Mouse (Mus musculus): ENCODE data around the gene Ephb2. TPM values are rescaled to one million over a fixed set of nuclear protein-coding genes. Genes with fewer than 3 reads are reported as not detected.

The Ephb2 gene
- total RNA-seq, 2 experiments from 2014 or later, result 40.5 to 43.9 TPM

- no peak for DNase-seq (ENCODE audit: low spot score in 2 of 2)
Observed at GRCm38 (mm10) chr4:136706696-136707095, 129.1 kb downstream of the Ephb2 start.

DNA sequence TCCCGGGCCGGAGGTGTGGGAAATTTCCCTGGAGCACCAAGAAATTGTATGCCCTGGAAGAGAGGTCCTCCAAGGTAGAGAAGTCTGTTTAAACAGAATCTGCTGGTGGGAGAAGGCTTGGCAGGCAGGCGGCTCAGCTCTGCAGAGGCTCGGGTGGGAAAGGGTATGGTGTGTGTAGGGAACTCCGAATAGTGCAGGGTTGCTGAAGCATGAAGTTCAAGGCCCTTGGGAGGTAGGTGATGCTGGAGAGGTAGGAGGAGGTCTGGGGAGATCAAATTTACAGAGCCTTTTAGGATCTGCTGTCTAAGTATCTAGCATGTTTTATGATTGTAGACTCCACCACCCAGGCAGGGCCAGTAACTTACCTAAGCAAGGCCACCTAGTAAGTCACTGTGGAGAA lies 130.7 kb downstream of the Ephb2 start:
- DNase-seq (ENCODE audit: low spot score in 2 of 2), result no peak

GRCm38 (mm10) chr4:136704551-136704950 lies 131.2 kb downstream of the Ephb2 start:
- no peak for DNase-seq (ENCODE audit: low spot score in 2 of 2)

- no peak for DNase-seq (ENCODE audit: low spot score in 2 of 2)
Observed at GRCm38 (mm10) chr4:136703351-136703750, 132.4 kb downstream of the Ephb2 start.

GRCm38 (mm10) chr4:136702456-136702855 lies 133.3 kb downstream of the Ephb2 start:
- DNase-seq (ENCODE audit: low spot score in 2 of 2), result peak; percentile 42 to 59

- no peak for DNase-seq (ENCODE audit: low spot score in 2 of 2)
Observed at GRCm38 (mm10) chr4:136701236-136701635, 134.6 kb downstream of the Ephb2 start.

- peak in 1 of 2 experiments; percentile 44 for DNase-seq (ENCODE audit: low spot score in 2 of 2)
Observed at GRCm38 (mm10) chr4:136699084-136699450, 136.7 kb downstream of the Ephb2 start.

DNA sequence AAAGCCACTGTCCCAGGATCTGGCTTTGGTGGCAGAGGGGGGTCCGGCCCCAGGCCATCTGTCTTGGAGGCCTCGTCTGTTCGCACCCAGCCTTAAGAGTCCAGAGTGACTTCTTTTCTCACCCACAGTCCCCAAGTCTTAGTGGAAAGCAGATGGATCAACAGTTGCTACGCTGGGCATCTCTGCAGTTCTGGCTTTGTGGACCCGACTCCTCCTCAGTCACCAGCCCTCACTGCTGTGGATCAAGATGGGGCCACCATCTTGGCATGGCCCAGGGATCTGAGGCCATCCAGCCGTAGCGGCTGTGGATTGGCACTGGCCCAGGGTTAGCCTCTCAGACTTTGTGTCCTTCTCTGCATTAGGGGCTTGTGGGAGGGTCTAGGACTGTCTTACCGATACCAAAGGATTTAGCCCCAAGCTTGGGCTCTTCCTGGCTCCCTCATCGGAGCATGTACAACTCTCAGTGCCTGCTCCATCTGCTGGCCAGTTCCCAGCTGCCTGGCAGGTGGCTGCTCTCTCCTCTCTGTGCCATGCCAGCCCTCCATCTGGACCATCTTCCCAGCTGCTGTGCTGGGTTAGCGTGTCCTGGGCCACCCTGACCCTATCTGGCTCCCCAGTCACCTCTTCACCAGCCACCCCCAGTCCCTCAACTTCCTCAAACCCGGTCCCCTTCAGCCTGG lies 137.2 kb downstream of the Ephb2 start:
- DNase-seq (ENCODE audit: low spot score in 2 of 2), result no peak

DNA sequence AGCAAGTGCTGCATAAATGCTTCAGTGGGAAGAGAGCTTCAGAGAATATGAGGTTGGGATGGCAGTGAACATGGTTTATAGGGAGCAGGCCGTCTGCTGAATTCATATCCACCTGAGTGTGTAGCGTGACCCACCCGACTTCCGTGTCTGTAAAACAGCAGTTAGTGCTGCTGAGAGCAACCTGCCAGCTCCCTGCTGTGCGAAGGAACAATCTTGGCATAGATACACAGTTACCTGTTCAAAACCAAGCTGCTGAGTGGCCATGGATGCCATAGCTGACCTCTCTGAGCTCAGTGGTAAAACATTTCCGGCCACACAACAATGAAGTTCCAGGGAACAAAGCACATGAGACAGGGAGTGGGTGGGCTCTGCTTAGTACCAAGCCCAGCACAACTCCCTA lies 138.5 kb downstream of the Ephb2 start:
- DNase-seq (ENCODE audit: low spot score in 2 of 2), result no peak

DNA sequence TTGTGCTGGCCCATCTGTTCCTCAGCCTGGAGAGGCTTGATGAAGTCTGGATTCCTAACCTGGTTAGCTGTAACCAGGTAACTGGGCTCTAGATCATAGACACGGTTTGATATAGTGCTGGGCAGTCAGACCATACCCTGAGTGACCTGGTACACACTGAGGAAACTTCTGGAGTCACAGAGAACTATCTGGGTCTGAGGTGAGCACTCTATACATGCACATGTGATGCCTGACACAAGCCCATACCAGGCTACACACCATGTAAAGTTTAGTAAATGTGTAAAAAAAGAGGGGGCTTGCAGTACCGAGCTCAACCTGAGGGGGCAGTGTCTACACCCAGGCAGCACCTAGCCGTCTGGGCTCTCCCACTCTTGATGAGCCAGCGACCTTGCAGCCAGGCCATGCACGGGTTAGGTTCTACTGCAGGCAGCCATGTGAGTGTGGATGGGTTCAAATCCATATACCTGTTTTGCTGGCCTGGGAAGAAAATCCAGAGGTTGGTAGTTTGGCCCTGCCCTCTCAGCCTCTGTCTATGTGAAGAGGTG lies 139.3 kb downstream of the Ephb2 start:
- DNase-seq (ENCODE audit: low spot score in 2 of 2), result peak; percentile 42 to 47

GRCm38 (mm10) chr4:136695696-136696095 lies 140.1 kb downstream of the Ephb2 start:
- DNase-seq (ENCODE audit: low spot score in 2 of 2), result no peak

- DNase-seq (ENCODE audit: low spot score in 2 of 2), result no peak
Observed at GRCm38 (mm10) chr4:136690034-136690433, 145.8 kb downstream of the Ephb2 start.

DNA sequence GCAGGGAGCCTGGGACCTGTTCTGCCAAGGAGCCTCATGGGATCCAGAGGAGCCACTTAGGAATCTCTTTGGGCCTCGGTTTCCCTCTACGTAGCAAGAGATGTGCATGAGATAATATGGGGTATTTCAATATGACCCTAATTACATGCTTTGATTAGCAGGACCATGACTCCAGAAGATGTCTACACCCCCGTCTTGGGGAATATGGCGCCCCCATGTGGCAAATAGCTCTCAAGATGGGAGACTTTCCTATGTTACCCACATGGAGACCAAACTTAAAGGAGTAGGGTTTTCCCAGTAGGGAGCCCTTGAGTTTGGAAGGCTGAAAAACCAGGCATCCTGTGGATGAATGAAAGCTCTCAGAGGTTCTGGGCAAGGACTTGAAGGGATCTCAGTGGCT lies 147.7 kb downstream of the Ephb2 start:
- no peak for DNase-seq (ENCODE audit: low spot score in 2 of 2)

GRCm38 (mm10) chr4:136685431-136685869 lies 150.3 kb downstream of the Ephb2 start:
- no peak for DNase-seq (ENCODE audit: low spot score in 2 of 2)

GRCm38 (mm10) chr4:136684485-136684884 lies 151.3 kb downstream of the Ephb2 start:
- DNase-seq (ENCODE audit: low spot score in 2 of 2), result no peak

DNA sequence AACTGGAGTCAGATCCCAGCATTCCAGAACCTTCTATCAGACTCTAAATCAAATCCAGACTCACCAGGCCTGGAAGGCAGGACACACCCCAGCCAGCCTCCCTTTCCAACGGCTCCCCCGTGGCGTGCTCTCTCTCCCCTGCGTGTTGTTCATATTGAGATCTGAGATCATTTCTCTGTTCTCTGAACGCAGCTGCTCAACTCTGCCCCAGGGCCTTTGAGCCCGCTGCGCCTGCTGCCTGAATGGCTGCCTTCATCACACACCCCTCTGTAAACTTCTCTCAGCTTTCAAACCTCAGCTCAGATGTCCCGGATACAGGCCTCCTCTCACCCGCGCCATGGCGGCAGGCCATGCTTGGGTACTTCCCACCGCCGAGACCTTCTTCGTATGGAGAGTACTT lies 155.1 kb downstream of the Ephb2 start:
- DNase-seq (ENCODE audit: low spot score in 2 of 2), result no peak

- no peak for DNase-seq (ENCODE audit: low spot score in 2 of 2)
Observed at GRCm38 (mm10) chr4:136679221-136679620, 156.6 kb downstream of the Ephb2 start.

DNA sequence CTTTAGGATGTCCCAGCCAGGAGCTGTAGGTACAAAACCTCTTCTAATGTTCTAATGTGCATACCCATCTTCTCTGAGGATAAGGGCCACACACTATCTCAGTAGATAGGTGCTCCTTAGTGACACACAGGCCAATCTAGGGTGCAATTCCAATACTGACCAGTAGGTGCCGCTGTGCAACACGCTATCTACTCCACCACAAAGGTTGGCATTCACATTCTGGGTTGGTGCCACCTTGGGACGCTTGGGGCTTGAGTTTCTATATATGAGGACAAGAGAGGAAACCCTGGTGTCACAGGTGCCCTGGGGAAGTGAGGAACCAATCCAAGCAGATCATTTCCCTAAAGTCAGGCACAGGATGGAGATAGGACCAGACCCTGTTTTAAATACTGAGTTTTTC lies 157.3 kb downstream of the Ephb2 start:
- DNase-seq (ENCODE audit: low spot score in 2 of 2), result peak; percentile 88 to 91

GRCm38 (mm10) chr4:136675439-136675838 lies 160.3 kb downstream of the Ephb2 start:
- no peak for DNase-seq (ENCODE audit: low spot score in 2 of 2)

- no peak for DNase-seq (ENCODE audit: low spot score in 2 of 2)
Observed at GRCm38 (mm10) chr4:136672335-136673090, 163.3 kb downstream of the Ephb2 start.

DNA sequence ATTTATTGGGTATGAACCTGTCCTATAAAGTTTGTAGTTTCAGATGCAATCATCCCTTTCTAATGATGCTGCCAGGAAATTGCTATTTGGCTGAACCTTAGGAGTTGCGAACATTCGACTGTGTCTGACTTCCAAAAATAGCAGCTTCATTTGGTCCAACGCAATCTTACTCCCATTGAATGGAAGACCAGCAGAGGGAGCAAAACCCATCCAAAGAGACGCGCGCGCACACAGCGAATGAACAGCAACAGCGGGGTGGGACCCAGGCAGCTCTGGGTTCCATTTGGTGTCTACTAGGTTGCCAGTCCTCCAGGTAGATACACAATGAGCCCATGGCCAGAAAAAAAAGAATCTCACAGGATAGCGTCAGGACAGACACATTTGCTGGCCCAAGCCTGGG lies 168.0 kb downstream of the Ephb2 start:
- peak in 1 of 2 experiments; percentile 45 for DNase-seq (ENCODE audit: low spot score in 2 of 2)

DNA sequence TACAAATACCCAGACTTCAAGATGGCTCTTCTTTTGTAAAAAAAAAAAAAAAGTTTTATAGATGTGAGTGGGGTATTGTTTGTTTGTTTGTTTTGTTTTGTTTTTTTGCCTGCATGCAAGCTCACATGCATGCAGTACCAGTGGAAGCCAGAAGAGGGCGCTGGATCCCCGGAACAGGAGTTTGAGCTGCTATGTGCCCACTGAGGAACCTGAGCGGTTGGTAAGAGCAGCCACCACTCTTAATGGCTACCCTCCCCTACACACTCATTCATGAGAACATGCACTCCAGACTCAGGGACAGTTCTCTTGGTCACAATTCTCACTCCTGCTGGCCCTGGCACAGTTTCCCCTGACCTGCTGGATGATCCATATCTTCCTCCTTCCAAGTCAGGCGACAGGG lies 169.8 kb downstream of the Ephb2 start:
- no peak for DNase-seq (ENCODE audit: low spot score in 2 of 2)
